Mouse (Mus musculus) left cerebral cortex, postnatal 4 days (tissue): ENCODE results near the gene Rbbp5. TPM values are rescaled to one million over a fixed set of nuclear protein-coding genes. Genes with fewer than 3 reads are reported as not detected.

ENCODE experiments used
- DNase-seq: peaks from one replicate; pipeline ENCODE4 v3.0.0-alpha.2; 2022
- intact Hi-C: fragments of 180-260 bp; cut with DNase I; formaldehyde crosslinking; loops from one replicate; pipeline ENCODE4 v1.15.1; 2025
- total RNA-seq, 2 experiments: library from RNA; stranded (reverse); gene quantifications; 2 replicates each; pipeline ENCODE4 v1.2.3; 2021

The Rbbp5 gene
- total RNA-seq, 2 experiments from 2014 or later = 37.9 to 39.0 TPM

DNA sequence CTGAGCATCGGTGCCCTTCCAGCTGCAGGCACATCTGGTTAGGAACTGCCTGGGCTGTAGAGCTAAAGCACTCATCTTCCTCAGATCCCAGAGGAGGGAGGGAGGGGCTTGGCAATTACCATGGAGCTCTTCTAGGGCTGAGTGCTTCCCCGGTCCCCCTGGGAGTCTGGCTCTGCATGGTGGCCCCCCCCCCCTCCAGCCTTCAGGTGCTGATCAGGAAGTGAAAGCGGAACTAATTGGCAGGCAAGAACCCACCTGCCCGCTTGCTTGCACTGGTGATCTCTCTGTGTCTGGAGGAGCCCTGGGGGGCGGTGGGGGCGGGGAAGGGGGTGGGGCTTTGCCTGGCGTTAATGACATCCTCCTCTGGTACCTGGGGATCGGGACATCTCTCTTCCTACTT lies 56.7 kb downstream of the Rbbp5 start:
- intact Hi-C loops = no loop called here

DNA sequence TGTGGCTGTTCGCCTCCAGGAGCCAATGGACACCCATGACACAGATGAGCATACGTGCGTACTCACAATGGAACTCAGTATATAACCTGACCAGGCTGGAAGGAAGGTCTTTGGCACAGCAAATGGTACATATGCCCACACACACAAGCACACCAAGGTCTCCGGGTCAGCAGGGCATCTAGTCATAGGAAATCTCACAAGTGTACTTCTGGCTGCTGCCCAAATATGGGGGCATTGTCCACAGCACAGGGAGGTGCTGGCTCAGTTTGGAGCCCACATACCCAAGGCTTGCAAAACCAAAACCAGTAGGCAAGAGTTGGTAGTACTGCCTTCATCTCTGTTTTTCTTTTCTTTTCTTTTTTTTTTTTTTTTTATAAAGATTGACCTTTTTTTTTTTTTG lies 58.4 kb downstream of the Rbbp5 start:
- intact Hi-C loops = no loop called here

More for the DNA sequence above, 56.7 kb downstream of the Rbbp5 start:
- DNase-seq = no peak

DNA sequence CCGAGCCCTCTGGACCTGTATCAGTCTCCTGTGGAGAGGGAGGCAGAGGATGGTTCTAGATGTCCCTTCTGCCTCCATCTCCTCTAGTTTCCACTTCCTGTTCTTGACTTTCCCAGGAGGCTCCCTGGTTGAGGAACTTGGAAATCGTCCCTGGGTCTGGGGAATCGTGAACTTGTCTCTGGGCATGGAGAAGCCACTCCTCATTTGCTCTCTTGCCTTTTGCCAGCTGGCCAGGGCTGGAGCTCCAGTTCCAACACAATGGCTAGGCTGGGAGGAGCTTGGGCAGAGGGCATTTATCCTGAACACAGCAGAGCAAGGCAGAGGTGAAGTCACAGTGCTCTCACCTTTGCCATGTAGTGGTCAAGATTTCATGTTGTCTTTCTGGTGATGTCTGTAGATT lies 59.3 kb downstream of the Rbbp5 start:
- intact Hi-C loops = no loop called here
- no peak for DNase-seq

More for the DNA sequence above, 58.4 kb downstream of the Rbbp5 start:
- no peak for DNase-seq

DNA sequence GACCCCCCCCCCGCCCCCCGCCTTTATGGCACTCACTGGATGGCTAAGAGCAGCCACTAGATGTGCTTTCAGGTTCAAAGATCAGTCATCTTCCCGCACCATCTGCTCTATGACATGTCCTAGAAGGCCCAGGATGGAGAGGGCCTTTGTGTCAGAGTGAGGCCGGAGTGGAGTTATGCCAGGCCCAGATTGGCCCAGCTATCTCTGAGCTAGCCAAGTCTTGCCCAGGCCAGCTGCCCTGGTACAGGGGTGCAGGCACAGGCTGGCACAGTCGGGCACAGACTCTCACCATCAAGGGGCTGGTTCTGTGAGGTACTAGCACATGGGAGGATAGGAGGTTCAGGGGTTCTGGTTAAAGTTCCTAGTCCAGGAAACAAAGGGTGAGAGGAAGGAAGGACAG lies 60.6 kb downstream of the Rbbp5 start:
- intact Hi-C loops = no loop called here
- DNase-seq = peak; percentile 83

DNA sequence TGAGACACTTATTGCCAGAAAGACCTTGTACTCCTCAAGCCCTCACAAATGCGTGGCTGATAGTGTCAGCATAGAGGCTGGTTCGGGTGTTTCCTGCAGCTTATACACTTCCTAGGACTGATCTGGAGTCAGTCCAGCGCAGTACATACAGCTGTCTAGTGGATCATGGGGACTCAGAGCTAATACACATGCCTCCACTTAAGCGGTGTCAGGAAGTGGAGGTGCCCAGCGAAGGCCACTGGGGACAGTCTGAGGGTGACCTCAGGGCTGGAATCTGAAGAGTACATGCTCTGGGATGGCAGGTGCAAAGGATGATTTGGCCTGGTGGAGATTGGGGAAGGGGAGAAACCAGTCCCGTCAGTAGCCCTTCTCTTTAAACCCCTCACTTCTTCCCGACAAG lies 63.5 kb downstream of the Rbbp5 start:
- intact Hi-C loops = no loop called here
- DNase-seq = no peak

DNA sequence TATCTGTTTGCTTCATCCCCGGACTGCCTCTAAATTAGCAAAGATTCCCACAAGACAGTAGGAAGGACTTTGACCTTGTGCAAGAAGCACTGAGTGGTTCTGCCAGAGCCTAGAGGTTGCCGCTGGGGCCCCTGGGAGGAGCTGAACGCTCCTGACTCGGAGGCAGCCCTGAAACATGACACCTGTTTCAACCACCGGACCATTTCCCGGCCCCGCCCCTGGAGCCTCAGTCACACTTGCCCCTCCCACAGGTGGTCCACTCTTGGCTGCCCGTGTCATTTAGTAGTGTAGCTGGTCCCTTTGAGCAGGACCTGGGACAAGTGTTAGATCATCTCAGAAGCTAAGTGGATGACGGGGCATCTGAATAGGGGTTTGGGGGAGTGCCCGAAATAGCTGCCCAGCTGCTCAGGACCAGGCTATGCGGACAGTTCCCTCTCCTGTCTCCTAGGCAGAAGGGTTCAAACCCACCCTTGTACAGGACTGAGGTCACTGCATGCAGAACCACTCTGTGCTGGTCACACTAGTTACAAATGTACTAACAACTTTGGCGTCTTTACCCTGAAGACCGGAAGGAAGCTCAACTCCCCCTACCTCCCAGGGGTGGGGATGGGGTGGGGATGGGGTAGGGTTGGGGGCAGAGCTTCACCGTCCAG lies 64.1 kb downstream of the Rbbp5 start:
- no peak for DNase-seq
- intact Hi-C loops = no loop called here

DNA sequence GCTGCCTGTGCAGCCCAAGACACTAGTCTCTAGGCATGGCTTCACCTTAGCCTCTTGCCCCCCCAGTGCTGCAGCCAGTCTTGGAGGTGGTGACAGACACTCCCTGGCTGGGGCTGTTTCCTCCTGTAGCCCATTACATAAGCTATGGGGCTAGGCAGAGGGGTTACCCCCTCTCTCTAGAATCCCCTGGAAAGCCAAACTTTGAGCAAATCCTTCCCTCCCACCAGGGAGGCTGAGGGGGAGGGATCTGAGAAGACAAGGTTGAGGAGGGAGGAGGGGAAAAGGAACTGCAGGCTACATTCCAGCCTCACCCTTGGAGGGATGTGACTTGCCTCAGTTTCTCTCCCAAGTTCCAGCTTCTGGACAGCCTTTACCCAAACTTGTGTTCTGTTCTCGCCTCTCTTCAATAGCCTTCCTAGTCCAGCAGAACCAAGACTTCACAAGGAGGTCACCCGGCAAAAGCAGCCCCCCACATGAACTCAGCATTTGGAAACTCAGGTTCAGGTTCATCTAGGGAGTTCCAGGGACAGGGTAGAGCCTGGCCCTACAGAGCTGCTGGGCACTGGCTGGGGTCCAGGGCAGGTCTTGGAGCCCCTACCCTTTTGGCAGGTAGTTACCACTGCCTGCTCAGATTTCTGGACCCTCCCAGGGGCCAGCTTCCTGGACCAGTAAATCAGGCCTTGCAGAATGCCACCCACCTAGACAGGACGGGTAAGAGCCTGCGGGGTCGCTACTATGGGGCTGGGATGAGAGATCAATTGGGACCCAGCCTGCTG lies 64.8 kb downstream of the Rbbp5 start:
- no peak for DNase-seq
- intact Hi-C loops = no loop called here

DNA sequence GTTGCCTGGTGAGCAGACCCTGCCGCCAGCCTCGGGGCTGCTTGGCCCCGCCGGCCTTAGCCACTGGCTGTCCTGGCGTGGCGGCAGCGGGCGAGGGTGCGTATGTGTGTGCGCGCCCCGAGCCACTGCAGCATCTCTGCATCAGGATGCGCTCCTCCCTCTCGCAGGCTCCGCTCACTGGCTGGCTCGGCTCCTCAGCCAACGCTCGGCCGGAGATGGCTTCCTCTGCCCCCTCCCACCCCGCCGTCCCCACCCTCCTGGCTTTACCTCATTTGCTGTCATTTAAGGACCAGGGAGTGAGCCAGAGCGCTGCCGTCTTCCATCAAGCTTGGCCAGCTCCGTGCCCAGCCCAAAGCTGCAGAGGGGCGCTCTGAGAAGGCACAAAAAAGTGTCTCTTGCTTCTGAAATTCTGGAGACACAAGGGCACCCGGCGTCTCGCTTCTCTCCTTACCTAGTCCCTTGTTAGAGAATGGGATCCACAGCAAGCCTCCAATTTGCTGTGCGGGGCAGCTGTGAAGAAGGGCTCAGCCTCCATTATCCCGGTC lies 65.7 kb downstream of the Rbbp5 start, which contains the start of gene Cntn2:
TSS of gene Cntn2 (minus strand) at position 495 of the 545 bp plus-strand sequence.
- peak; percentile 87 for DNase-seq
- intact Hi-C loops = no loop called here

DNA sequence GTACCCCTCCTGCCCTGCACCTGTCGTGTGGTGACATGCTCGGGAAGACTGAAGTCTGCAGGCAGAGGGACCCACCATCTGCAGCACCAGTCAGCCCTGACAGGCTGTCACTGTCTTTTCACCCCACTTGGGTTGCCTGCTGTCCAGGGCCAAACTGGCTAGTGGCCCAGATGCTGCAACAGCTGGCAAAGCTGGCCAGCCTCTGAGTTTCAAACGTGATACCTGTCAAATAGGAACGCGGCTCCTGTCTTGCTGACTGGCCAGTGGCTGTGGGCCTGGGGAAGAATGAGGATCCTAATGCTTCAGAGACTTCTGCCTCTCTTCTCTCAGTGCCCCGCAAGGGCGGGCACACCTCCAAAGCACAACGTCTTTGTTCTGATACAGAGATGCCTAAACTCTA lies 66.6 kb downstream of the Rbbp5 start:
- no peak for DNase-seq
- intact Hi-C loops = no loop called here

Other genes with a start within 250 kb of the Rbbp5 start
- gene Gm10188, start 247.6 kb upstream of the Rbbp5 start, total RNA-seq = not detected
- 10 to 100 TPM in 1 of 2 experiments, 1 to 10 TPM in 1; 9.1 to 10.7 TPM for gene Klhdc8a, start 178.7 kb upstream of the Rbbp5 start, total RNA-seq
- gene Nuak2, start 161.2 kb upstream of the Rbbp5 start, total RNA-seq = 1 to 10 TPM; 2.6 to 3.2 TPM
- gene Tmcc2, start 86.1 kb upstream of the Rbbp5 start, total RNA-seq = 100 to 1,000 TPM; 128 to 133 TPM
- 10 to 100 TPM; 22.0 to 23.9 TPM for gene Dstyk, start 59.8 kb upstream of the Rbbp5 start, total RNA-seq
- gene Tmem81, start 28.9 kb downstream of the Rbbp5 start, total RNA-seq = 1 to 10 TPM; 2.2 to 2.9 TPM
- 100 to 1,000 TPM; 113 to 118 TPM for gene Cntn2, start 65.9 kb downstream of the Rbbp5 start, total RNA-seq